Mouse (Mus musculus): ENCODE measurements around the gene Bbof1. TPM values are rescaled to one million over a fixed set of nuclear protein-coding genes. Genes with fewer than 3 reads are reported as not detected.

The Bbof1 gene
- total RNA-seq, 2 experiments from 2014 or later: 10.1 TPM

DNA sequence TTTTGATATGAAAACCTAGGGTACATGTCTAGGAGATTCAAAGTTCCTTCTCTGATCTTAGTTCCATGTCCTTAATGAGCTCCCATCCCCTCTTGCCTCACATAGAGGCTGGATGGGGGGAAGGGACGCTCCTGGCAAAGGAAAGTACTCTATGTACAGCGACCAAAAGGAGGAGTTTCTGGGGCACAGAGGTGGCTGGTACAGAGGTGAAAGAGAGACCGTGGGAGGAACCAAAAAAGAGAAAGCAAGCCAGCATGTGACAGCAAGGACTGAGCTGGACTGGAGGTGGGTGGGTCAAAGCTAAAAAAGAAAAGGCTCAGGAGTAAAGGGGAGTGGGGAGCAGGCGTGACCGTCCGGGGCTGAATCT is 41.5 kb downstream of the Bbof1 start:
- no peak for TF ChIP-seq CTCF (IDR thresholded peaks at IDR 0.05)
- peak in 1 of 2 experiments; percentile 11 for DNase-seq (ENCODE audit: extremely low spot score in 1 of 2, low spot score in 2 of 2)
- intact Hi-C loops (cut with DNase I): no loop called here
- Histone ChIP-seq H3K27ac (peak overlapping the region; percentile 91), H3K4me3 (peak overlapping the region; percentile 91)

DNA sequence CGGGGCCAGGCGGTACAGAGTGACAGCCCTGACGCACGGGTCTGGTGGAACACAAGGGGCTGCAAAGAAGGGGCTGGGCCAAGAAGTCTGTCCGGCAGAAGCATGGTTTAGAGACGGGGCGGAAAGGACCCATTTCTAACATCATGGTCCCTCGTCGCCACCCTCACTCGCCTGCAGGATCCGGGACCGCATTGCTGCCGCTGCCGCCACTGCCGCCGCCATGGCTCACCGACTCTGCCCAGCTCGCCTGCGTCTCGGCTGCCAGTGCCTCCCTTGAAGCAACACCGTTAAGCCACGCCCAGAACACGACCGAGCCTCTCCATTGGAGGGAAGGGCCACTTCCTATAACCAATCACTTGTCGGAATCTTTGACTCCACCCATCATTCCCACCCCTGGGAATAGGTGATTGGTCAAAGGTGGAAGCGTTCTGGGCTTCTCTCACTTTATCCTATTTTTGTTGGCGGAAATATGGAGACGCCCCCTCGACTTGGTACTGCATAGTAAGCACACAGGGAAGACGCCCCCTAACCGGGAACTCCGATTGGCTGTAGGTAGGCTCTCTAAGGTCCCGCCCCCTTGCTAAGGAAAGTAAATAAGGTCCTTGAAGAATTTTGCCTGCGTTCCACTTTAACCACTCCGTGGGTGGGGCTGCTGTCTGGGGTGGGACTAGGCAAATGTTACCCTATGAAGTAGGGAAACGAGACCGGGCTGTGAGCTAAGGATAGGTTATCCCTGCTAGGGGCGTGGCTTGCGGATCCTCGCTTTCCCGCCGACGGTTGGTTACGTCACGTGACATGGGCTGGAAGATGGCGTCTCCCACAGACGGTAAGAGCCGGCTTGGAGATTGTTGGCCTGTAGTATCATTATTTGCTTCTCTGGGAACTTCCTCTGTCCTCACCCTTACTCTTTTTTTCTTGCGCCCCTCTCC is 42.1 kb downstream of the Bbof1 start, which contains the start of the genes Aldh6a1 and Lin52:
Gene Aldh6a1 (minus strand): TSS at position 287 of the 929 bp plus-strand sequence.
Gene Lin52 (plus strand): TSS at position 705 of the 929 bp plus-strand sequence.
- DNase-seq (ENCODE audit: extremely low spot score in 1 of 2, low spot score in 2 of 2): peak; percentile 93 to 96
- intact Hi-C loops (cut with DNase I): no loop called here
- no peak for TF ChIP-seq CTCF (IDR thresholded peaks at IDR 0.05)
- Histone ChIP-seq H3K27ac (peak within 1 kb of the TSS; percentile 91), H3K4me3 (peak within 1 kb of the TSS; percentile 91)

DNA sequence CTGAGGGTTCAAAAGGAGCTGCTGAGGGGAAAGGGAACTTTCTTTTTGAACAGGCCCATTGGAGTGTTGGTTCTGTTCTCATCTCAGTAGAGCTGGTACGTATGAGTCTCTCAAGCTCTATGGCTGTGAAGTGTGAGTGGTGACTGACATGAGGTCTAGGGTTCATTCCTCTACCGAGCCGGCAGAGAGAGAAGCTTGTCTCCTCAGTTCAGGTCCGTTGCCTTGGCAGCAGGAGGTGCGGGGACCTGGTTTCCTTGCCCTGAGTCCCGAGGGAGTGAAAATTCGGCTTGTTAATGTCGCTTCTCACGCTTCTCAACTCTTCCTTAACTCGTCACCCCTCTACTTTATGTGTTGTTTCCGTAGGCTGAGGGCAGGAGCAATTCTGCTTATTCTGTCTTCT is 42.9 kb downstream of the Bbof1 start:
- Histone ChIP-seq H3K4me3 (peak overlapping the region; percentile 91), H3K27ac (peak overlapping the region; percentile 78)
- intact Hi-C loops (cut with DNase I): no loop called here
- DNase-seq (ENCODE audit: extremely low spot score in 1 of 2, low spot score in 2 of 2): peak in 1 of 2 experiments; percentile 9
- TF ChIP-seq CTCF (IDR thresholded peaks at IDR 0.05): no peak

- TF ChIP-seq CTCF (IDR thresholded peaks at IDR 0.05): no peak
- intact Hi-C loops (cut with DNase I): no loop called here
- H3K4me3 ChIP-seq: no peak overlapping the region
- no peak overlapping the region for H3K27ac ChIP-seq
- no peak for DNase-seq (ENCODE audit: extremely low spot score in 1 of 2, low spot score in 2 of 2)
Observed at GRCm38 (mm10) chr12:84456911-84457310, 48.0 kb downstream of the Bbof1 start.

DNA sequence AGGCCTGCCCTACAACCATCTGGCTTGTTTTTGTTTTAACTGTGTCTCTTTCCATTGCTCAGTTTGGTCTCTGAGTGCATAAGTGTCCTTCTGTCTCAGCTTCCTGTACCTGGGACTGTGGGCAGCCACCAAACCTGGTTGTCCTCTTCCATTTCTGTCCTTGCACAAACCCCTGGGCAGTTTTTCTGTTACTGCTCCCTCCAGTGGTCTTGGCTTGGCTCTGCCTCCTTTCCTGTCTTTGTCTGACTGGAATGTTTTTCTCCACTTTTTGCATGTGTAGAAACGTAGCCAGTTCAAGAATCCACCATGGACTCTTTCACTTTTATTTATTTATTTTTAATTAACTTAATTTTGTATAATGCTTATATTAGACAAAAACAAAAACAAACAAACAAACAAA is 51.0 kb downstream of the Bbof1 start:
- no peak; the same call in none of the 2 replicates for TF ChIP-seq CTCF (IDR thresholded peaks at IDR 0.05)

GRCm38 (mm10) chr12:84461416-84461815 is 52.5 kb downstream of the Bbof1 start:
- Histone ChIP-seq H3K27ac (no peak overlapping the region), H3K4me3 (no peak overlapping the region)
- no peak for DNase-seq (ENCODE audit: extremely low spot score in 1 of 2, low spot score in 2 of 2)
- intact Hi-C loops (cut with DNase I): loop anchor here (10.0 kb wide), 1 partner anchor 293 kb away; no protein-coding TSS in a partner anchor
- no peak for TF ChIP-seq CTCF (IDR thresholded peaks at IDR 0.05)

More for the DNA sequence above, 51.0 kb downstream of the Bbof1 start:
- Histone ChIP-seq H3K4me3 (no peak overlapping the region), H3K27ac (no peak overlapping the region)
- no peak for DNase-seq (ENCODE audit: extremely low spot score in 1 of 2, low spot score in 2 of 2)
- intact Hi-C loops (cut with DNase I): loop anchor here (10.0 kb wide), 1 partner anchor 295 kb away; no protein-coding TSS in a partner anchor

- no peak for DNase-seq (ENCODE audit: extremely low spot score in 1 of 2, low spot score in 2 of 2)
- Histone ChIP-seq H3K4me3 (no peak overlapping the region), H3K27ac (no peak overlapping the region)
- no peak for TF ChIP-seq CTCF (IDR thresholded peaks at IDR 0.05)
- intact Hi-C loops (cut with DNase I): loop anchor here (10.0 kb wide), 1 partner anchor 292 kb away; no protein-coding TSS in a partner anchor
Observed at GRCm38 (mm10) chr12:84462856-84463255, 54.0 kb downstream of the Bbof1 start.

DNA sequence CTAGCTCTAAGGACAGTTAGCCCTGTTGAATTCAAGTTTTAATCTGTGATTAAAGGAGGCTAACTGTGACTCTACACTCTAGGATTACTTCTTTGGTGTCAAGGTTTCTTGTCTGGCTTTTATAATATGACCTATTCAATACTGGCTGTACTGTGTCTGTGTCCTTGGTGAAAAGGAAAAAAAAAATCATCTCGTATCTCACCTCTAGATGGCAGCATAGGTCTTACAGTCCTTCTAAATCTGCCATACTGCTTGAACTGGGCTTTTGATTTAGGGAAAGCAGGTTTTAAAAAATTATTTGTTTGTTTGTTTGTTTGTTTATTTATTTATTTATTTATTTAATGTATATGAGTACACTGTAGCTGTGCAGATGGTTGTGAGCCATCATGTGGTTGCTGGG is 59.8 kb downstream of the Bbof1 start:
- Histone ChIP-seq H3K4me3 (no peak overlapping the region), H3K27ac (no peak overlapping the region)
- peak; percentile 73 for TF ChIP-seq CTCF (IDR thresholded peaks at IDR 0.05)
- intact Hi-C loops (cut with DNase I): loop anchor here (1.0 to 10.0 kb wide), 4 partner anchors 69 to 286 kb away; no protein-coding TSS in a partner anchor
- no peak for DNase-seq (ENCODE audit: extremely low spot score in 1 of 2, low spot score in 2 of 2)

GRCm38 (mm10) chr12:84478937-84479336 is 70.1 kb downstream of the Bbof1 start:
- Histone ChIP-seq H3K27ac (no peak overlapping the region), H3K4me3 (no peak overlapping the region)
- intact Hi-C loops (cut with DNase I): no loop called here
- TF ChIP-seq CTCF (IDR thresholded peaks at IDR 0.05): no peak
- no peak for DNase-seq (ENCODE audit: extremely low spot score in 1 of 2, low spot score in 2 of 2)

DNA sequence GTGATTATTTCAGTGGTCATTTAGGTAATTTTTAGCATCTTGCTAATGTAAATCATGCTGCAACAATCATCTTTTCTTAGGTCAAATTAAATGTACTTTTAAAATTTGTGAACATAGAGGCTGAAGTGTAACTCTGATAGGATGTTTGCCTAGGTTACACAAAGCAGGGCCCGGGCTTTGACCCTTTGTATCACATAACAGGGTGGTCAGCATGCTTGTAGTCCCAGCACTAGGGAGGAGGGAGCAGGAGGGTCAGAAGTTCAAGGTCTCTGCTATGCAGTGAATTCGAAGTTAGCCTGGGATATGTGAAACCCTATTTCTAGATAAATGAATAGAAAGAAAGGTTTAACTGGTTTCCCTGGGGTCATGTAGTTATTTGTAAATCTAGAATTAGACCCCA is 72.4 kb downstream of the Bbof1 start:
- no peak for TF ChIP-seq CTCF (IDR thresholded peaks at IDR 0.05)
- Histone ChIP-seq H3K27ac (no peak overlapping the region), H3K4me3 (no peak overlapping the region)
- intact Hi-C loops (cut with DNase I): no loop called here
- no peak for DNase-seq (ENCODE audit: extremely low spot score in 1 of 2, low spot score in 2 of 2)

GRCm38 (mm10) chr12:84482778-84483585 is 74.1 kb downstream of the Bbof1 start:
- Histone ChIP-seq H3K4me3 (no peak overlapping the region), H3K27ac (no peak overlapping the region)
- no peak for TF ChIP-seq CTCF (IDR thresholded peaks at IDR 0.05)
- intact Hi-C loops (cut with DNase I): no loop called here
- no peak for DNase-seq (ENCODE audit: extremely low spot score in 1 of 2, low spot score in 2 of 2)
